Mouse (Mus musculus): ENCODE measurements around the gene Gm9639. TPM values are rescaled to one million over a fixed set of nuclear protein-coding genes. Genes with fewer than 3 reads are reported as not detected.
"Not testable (repeated sequence)": the region's sequence is repeated elsewhere in the genome, so short reads cannot be mapped to it uniquely, and the experiment has no call there.

Gene Gm9639
- total RNA-seq, 2 experiments from 2014 or later = not detected

DNA sequence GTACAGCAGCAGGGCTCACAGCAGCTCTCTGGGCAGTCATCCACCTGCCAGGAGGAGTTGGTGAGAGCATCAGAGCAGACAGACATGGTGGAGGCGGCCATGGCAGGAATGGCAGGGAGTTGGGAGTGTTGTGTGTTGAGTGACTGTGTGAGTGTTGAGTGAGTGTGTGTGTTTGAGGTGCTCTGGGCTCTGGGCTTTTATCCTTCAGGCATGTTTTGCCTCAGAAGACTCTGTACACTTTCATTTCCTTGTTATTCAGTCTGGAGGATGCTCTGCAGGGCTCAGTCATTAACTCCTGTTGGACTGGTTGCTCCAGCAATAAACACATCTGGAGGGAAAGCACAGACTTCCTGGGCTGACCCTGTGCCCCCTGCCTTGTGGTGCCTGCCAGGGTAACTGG is 35.3 kb downstream of the Gm9639 start, which contains the start of gene Gm3233:
Gene Gm3233 (minus strand): TSS at position 101 of the 400 bp plus-strand sequence.
- DNase-seq; intact Hi-C loops (cut with DNase I): not testable (repeated sequence)

DNA sequence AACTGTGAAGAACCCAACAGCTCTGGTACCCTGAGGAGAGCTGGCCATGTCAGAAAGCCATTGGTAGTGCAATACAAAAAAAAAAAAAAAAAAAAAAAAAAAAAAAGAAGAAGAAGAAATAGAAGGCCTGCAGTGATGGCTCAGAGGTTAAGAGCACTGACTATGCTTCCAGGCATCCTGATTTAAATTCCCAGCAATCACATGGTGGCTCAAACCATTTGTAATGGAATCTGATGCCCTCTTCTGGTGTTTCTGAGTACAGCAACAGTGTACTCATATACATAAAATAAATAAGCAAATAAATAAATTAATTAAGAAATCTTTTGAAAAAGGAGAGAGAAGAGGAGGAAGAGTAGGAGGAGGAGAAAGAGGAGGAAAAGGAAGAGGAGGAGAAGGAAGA is 41.4 kb downstream of the Gm9639 start:
- no peak for DNase-seq

DNA sequence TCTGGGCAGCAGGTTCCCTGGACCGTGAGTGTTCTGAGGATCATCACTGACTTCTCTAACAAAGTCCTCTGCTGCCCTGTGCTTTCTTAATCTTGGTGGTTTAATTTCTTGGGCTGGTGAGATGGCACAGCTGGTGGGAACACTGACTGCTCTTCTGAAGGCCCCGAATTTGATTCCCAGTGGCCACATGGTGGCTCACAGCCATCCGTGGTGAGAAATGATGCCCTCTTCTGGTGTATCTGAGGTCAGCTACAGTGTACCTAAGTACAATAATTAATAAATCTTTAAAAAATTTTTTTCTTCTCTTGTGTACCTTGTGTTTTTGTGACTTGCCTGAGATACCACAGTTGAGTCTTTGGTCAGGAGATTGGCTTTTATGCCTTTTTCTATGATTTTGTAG is 42.6 kb downstream of the Gm9639 start:
- DNase-seq; intact Hi-C loops (cut with DNase I): not testable (repeated sequence)

More for the DNA sequence above, 41.4 kb downstream of the Gm9639 start:
- intact Hi-C loops (cut with DNase I) = no loop called here

DNA sequence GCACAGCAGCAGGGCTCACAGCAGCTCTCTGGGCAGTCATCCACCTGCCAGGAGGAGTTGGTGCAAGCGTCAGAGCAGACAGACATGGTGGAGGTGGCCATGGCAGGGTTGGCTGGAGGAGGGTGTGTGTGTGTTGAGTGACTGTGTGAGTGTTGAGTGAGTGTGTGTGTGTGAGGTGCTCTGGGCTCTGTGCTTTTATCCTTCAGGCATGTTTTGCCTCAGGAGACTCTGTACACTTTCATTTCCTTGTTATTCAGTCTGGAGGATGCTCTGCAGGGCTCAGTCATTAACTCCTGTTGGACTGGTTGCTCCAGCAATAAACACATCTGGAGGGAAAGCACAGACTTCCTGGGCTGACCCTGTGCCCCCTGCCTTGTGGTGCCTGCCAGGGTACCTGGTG is 43.6 kb downstream of the Gm9639 start, which contains the start of gene Gm9736:
Gene Gm9736 (minus strand): TSS at position 101 of the 400 bp plus-strand sequence.
- intact Hi-C loops (cut with DNase I); DNase-seq: not testable (repeated sequence)

DNA sequence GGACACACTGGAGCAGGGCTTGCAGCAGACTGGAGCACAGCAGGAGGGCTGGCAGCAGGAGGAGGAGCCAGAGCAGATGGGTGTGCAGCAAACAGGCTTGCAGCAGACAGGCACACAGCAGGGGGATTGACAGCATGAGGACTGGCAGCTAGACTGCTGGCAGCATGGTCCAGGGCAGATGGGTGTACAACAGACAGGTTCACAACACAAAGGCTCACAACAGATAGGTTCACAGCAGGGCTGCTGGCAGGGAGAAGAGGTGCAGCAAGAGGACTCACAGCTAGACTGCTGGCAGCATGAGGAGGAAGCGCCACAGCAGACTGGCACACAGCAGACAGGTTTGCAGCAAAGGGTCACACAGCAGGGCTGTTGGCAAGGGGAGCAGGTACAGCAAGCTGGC is 44.2 kb downstream of the Gm9639 start:
- intact Hi-C loops (cut with DNase I) = not testable (repeated sequence)

More for the DNA sequence above, 44.2 kb downstream of the Gm9639 start:
- not testable (repeated sequence) for DNase-seq

Other genes with a start within 250 kb of the Gm9639 start
- 100 to 1,000 TPM; 134 to 148 TPM for gene Pttg1ip, start 213.4 kb downstream of the Gm9639 start, total RNA-seq (2021)
- gene Sumo3, start 189.0 kb downstream of the Gm9639 start, total RNA-seq (2021) = 10 to 100 TPM; 68.3 to 79.2 TPM
- 10 to 100 TPM; 12.2 to 13.5 TPM for gene Gm49325, start 188.9 kb downstream of the Gm9639 start, total RNA-seq (2021)
- gene Ube2g2, start 172.8 kb downstream of the Gm9639 start, total RNA-seq (2021) = 10 to 100 TPM; 57.7 to 68.8 TPM
- gene Tspear, start 108.5 kb downstream of the Gm9639 start, total RNA-seq (2021) = not detected
- gene Gm19402, start 104.3 kb downstream of the Gm9639 start, total RNA-seq (2021) = not detected
- gene Gm9508, start 97.8 kb downstream of the Gm9639 start, total RNA-seq (2021) = not detected
- not detected for gene Gm10272, start 88.5 kb downstream of the Gm9639 start, total RNA-seq (2021)
- gene Gm10024, start 83.6 kb downstream of the Gm9639 start, total RNA-seq (2021) = not detected
- not detected for gene Gm10142, start 79.3 kb downstream of the Gm9639 start, total RNA-seq (2021)
- gene Krtap12-1, start 74.5 kb downstream of the Gm9639 start, total RNA-seq (2021) = not detected
- not detected for gene Gm10100, start 68.6 kb downstream of the Gm9639 start, total RNA-seq (2021)
- gene Gm18596, start 52.4 kb downstream of the Gm9639 start, total RNA-seq (2021) = not detected
- gene Gm9736, start 43.7 kb downstream of the Gm9639 start, total RNA-seq (2021) = not detected
- not detected for gene Gm3233, start 35.4 kb downstream of the Gm9639 start, total RNA-seq (2021)
- not detected for gene Gm3238, start 23.8 kb downstream of the Gm9639 start, total RNA-seq (2021)
- not detected for gene Gm7138, start 18.1 kb downstream of the Gm9639 start, total RNA-seq (2021)
- not detected for gene Gm3250, start 12.5 kb downstream of the Gm9639 start, total RNA-seq (2021)
- gene Gm7137, start 6.9 kb downstream of the Gm9639 start, total RNA-seq (2021) = not detected
- gene Gm19668, start 4.1 kb upstream of the Gm9639 start, total RNA-seq (2021) = not detected
- gene Gm9507, start 16.8 kb upstream of the Gm9639 start, total RNA-seq (2021) = not detected
- not detected for gene Gm2696, start 19.6 kb upstream of the Gm9639 start, total RNA-seq (2021)
- gene Krtap10-4, start 32.0 kb upstream of the Gm9639 start, total RNA-seq (2021) = not detected
- gene Krtap10-10, start 40.9 kb upstream of the Gm9639 start, total RNA-seq (2021) = not detected
- gene Gm36176, start 51.7 kb upstream of the Gm9639 start, total RNA-seq (2021) = not detected
- not detected for gene Gm10318, start 57.8 kb upstream of the Gm9639 start, total RNA-seq (2021)
- gene Gm3285, start 66.9 kb upstream of the Gm9639 start, total RNA-seq (2021) = not detected
- gene Lrrc3, start 107.5 kb upstream of the Gm9639 start, total RNA-seq (2021) = 1 to 10 TPM; 1.3 to 1.9 TPM
- gene Trpm2, start 175.5 kb upstream of the Gm9639 start, total RNA-seq (2021) = under 1 TPM; 0.14 to 0.40 TPM
- 1 to 10 TPM; 7.9 to 9.3 TPM for gene 1810043G02Rik, start 183.4 kb upstream of the Gm9639 start, total RNA-seq (2021)
- gene Pfkl, start 215.0 kb upstream of the Gm9639 start, total RNA-seq (2021) = 100 to 1,000 TPM; 108 to 119 TPM
- not detected for gene Dnmt3l, start 246.9 kb upstream of the Gm9639 start, total RNA-seq (2021)
- gene Aire, start 248.5 kb upstream of the Gm9639 start, total RNA-seq (2021) = not detected

All from heart, postnatal 10 days (tissue).